Mouse (Mus musculus) liver, postnatal 0 days (tissue): Measurements from ENCODE around the gene Smpdl3b. TPM values are rescaled to one million over a fixed set of nuclear protein-coding genes. Genes with fewer than 3 reads are reported as not detected.
A peak's percentile ranks its signal among the peaks of the same experiment; 100 is the strongest.

Experiments
- ATAC-seq: fragments of 200-750 bp; cut with Nextera tagmentation; 2 replicates; pipeline ENCODE4 v1.8.0; 2017; ENCODE audit warnings: mild to moderate bottlenecking, moderate library complexity
- DNase-seq: peaks from one replicate; pipeline ENCODE4 v3.0.0-alpha.2; 2016
- H3K27ac ChIP-seq: fragments of 300-500 bp; sonication (generic); 2 replicates; pipeline ENCODE4 v1.5.1; 2014; ENCODE audit warnings: antibody characterized with exemption, moderate library complexity, mild to moderate bottlenecking, low read depth
- H3K27me3 ChIP-seq: fragments of 300-500 bp; sonication (generic); 2 replicates; pipeline ENCODE4 v1.6.1; 2014; ENCODE audit warnings: low read length, control low read depth, mixed read lengths; ENCODE audit not compliant: insufficient read depth
- H3K36me3 ChIP-seq: fragments of 300-500 bp; sonication (generic); replicated peaks from 2 replicates; pipeline ENCODE4 v1.6.1; 2014; ENCODE audit warnings: mild to moderate bottlenecking, control low read depth, low read length, moderate library complexity, mixed read lengths; ENCODE audit not compliant: insufficient read depth
- H3K4me1 ChIP-seq: fragments of 300-500 bp; sonication (generic); 2 replicates; pipeline ENCODE4 v1.6.1; 2014; ENCODE audit warnings: antibody characterized with exemption, mild to moderate bottlenecking, control low read depth; ENCODE audit not compliant: insufficient read depth
- H3K4me2 ChIP-seq: fragments of 300-500 bp; sonication (generic); 2 replicates; pipeline ENCODE4 v1.6.1; 2014; ENCODE audit warnings: low read depth, mild to moderate bottlenecking, low read length, moderate library complexity, mixed read lengths
- H3K4me3 ChIP-seq: fragments of 300-500 bp; sonication (generic); 2 replicates; pipeline ENCODE4 v1.5.1; 2014; ENCODE audit warnings: low read depth, low read length
- H3K9ac ChIP-seq: fragments of 300-500 bp; sonication (generic); replicated peaks from 2 replicates; pipeline ENCODE4 v1.6.1; 2014; ENCODE audit warnings: mild to moderate bottlenecking, moderate library complexity
- H3K9me3 ChIP-seq: fragments of 300-500 bp; sonication (generic); 2 replicates; pipeline ENCODE4 v1.6.1; 2016; ENCODE audit warnings: mild to moderate bottlenecking, control low read depth, low read length, mixed read lengths
- CTCF ChIP-seq: sonication (generic); IDR thresholded peaks from 2 replicates; pipeline ENCODE4 v1.5.1; 2016; ENCODE audit warnings: antibody characterized with exemption, low read depth
- EP300 ChIP-seq: IDR thresholded peaks from 2 replicates; pipeline ENCODE4 v1.6.1; 2016; ENCODE audit warnings: antibody characterized with exemption, low read depth, mild to moderate bottlenecking
- WGBS: fragments of 180-500 bp; shearing (Covaris S2); extraction: QIAGEN DNeasy Blood & Tissue Kit; methylation state at CpG from one replicate; pipeline ENCODE4 v1.1.7; 2014; ENCODE audit not compliant: insufficient replicate concordance; 5-methylcytosine and 5-hydroxymethylcytosine counted together
- polyA plus RNA-seq: library from polyadenylated mRNA; unstranded; fragments of >200 nt; fragmentation: Nextera tagmentation; extraction: Ambion mirVana; gene quantifications from 2 replicates; pipeline ENCODE4 v1.2.1, GENCODE M21; 2015

Smpdl3b gene
- polyA plus RNA-seq, 1 experiment from 2014 or later: 0.34 TPM

DNA sequence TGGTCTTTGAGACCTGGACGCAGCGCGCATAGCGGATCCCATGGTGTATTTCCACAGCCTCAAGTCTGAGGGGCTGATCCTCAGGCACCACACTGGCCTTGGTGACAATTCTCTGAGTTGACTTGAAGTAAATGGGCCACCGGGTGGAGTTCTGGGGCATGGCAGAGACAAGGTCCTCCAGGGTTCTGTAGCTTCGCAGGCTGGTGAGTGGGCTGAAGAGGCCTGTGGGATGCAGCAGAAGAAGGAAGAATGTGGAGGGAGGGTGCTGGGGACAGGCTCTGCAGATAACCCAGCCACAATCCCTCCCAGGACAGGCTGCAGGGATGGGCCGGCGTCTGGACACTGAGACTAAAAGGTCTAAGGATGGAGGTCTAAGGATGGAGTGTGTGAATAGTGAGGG lies 32.7 kb upstream of the Smpdl3b start:
- 84% methylated on average over 8 of the region's 8 CpGs for WGBS
- H3K9me3 ChIP-seq: no peaks in the 10 kb centered on the region
- H3K36me3 ChIP-seq: peaks cover 7% of the 10 kb centered on the region; the same call in 1 of the 2 replicates
- H3K4me1 ChIP-seq: 0 out of 2 replicates have a peak, but pooled peaks cover 2% of the 10 kb centered on the region
- DNase-seq (no peak), ATAC-seq (no peak)
- no peak for TF ChIP-seq EP300
- 0 out of 2 replicates have a peak, but pooled peaks have one; percentile 9 for TF ChIP-seq CTCF
- no peaks in the 10 kb centered on the region for H3K27me3 ChIP-seq
- H3K4me3 ChIP-seq: no peak overlapping the region
- H3K9ac ChIP-seq: no peak overlapping the region
- H3K4me2 ChIP-seq: no peak overlapping the region
- no peak overlapping the region for H3K27ac ChIP-seq

DNA sequence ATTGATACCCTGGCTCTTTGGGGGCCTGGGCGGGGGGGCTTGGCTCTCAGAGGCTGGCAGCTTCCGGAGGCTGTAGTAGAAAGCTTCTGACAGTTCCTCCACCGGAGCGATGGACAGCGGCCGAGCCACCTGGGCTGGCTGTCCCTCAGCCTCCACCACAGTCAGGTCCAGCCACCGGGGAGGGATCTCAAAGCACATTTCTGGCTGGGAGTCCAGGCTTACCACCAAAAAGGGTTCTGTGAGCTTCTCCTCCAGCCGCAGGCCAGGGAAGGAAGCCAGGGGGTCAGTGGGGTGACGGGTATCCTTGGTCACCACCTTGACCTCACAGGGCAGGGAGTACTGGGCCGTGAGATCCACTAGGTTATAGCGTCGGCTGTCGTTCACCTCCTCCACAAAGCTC lies 28.2 kb upstream of the Smpdl3b start:
- no peaks in the 10 kb centered on the region; the same call in 1 of the 2 replicates for H3K4me1 ChIP-seq
- no peak for DNase-seq
- H3K9ac ChIP-seq: no peak overlapping the region
- TF ChIP-seq CTCF (no peak), EP300 (no peak)
- no peaks in the 10 kb centered on the region for H3K9me3 ChIP-seq
- peaks cover 7% of the 10 kb centered on the region for H3K36me3 ChIP-seq
- H3K27ac ChIP-seq: no peak overlapping the region
- no peaks in the 10 kb centered on the region for H3K27me3 ChIP-seq
- no peak overlapping the region for H3K4me3 ChIP-seq
- ATAC-seq: no peak
- 89% methylated on average over 13 of the region's 13 CpGs for whole genome bisulfite sequencing
- no peak overlapping the region for H3K4me2 ChIP-seq

DNA sequence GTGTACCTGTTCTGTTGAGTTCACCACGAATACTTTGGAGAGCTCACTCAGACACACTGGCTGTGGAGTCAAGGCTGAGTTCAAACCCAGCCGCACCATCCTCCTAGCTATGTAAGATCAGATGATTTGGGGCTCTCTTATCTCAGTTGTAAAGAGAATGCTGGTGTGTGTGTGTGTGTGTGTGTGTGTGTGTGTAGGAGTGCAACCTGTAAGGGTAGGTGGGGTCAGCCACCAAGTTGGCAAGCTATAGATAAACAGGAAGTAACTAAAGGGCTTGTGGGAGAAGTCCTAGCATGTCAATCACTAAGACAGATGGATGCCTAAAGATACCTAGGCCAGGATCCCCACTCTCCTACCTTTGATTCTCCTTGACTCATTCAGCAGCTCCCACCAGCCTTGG lies 26.7 kb upstream of the Smpdl3b start:
- no peaks in the 10 kb centered on the region; the same call in 1 of the 2 replicates for H3K4me1 ChIP-seq
- no peak overlapping the region for H3K27ac ChIP-seq
- H3K9ac ChIP-seq: no peak overlapping the region
- WGBS: 60% methylated on average over 2 of the region's 2 CpGs
- H3K9me3 ChIP-seq: no peaks in the 10 kb centered on the region
- TF ChIP-seq CTCF: no peak
- no peak for TF ChIP-seq EP300
- ATAC-seq: no peak
- no peak overlapping the region for H3K4me3 ChIP-seq
- no peak overlapping the region for H3K4me2 ChIP-seq
- peaks cover 12% of the 10 kb centered on the region for H3K36me3 ChIP-seq
- DNase-seq: no peak
- no peaks in the 10 kb centered on the region for H3K27me3 ChIP-seq

DNA sequence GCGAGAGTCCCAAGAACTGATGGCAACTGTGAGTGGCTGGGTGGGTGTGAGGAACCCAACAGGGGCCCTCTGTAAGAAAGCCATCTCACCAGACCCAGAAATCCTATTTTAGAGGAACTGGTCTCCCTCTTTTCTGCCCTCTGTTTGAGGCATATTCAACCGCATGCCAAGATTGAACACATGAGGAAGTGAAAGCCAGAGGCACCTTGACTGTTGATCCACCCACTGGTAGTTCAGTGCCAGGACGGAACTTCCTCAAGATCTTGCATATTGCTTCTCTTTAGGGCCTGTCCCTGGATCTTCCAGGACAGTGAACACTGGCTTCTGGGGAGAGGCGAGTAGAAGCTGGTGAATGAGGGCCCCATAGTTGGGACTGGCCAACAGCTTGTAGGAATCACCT lies 23.2 kb upstream of the Smpdl3b start:
- H3K4me1 ChIP-seq: no peaks in the 10 kb centered on the region; the same call in 1 of the 2 replicates
- 0 out of 2 replicates have a peak, but pooled peaks have one; percentile 18 for ATAC-seq
- H3K4me3 ChIP-seq: no peak overlapping the region
- 76% methylated on average over 4 of the region's 4 CpGs for whole genome bisulfite sequencing
- H3K36me3 ChIP-seq: peaks cover 45% of the 10 kb centered on the region
- H3K27ac ChIP-seq: no peak overlapping the region
- H3K9ac ChIP-seq: no peak overlapping the region
- H3K9me3 ChIP-seq: no peaks in the 10 kb centered on the region
- no peak overlapping the region for H3K4me2 ChIP-seq
- no peak for DNase-seq
- no peaks in the 10 kb centered on the region for H3K27me3 ChIP-seq
- TF ChIP-seq CTCF (no peak; the same call in 1 of the 2 replicates), EP300 (no peak)

DNA sequence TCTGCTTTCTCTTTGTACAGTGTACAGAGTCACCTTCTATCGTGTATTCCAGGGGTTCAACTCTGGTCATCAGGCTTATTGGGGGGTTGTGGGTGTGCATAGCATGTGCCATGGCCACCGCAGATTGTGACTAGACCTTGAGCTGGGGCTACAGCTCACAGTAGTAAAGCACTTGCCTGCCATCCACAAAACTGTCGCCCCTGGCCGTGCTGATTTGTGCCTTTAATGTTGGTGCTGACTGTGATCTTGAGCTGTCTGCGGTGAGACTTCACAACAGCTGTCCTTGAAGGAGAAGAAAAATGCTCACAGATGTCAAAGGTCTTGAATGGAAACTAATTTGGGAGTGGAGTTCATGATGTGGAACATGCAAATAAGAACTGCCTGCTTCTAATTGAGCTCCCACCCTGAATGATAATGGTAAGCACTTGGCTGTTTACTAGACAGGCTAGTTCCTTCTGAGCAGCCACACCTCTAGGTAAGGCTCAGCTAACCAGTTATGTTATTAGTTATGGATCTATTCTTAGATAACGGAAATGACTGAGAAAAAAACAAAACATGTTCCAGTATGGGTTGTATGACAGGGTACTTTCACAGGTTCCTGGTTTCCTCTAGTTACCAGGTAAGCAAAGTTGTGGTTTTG lies 21.6 kb upstream of the Smpdl3b start:
- TF ChIP-seq EP300 (no peak), CTCF (no peak)
- H3K9ac ChIP-seq: no peak overlapping the region
- no peak overlapping the region for H3K4me3 ChIP-seq
- DNase-seq (no peak), ATAC-seq (no peak)
- no peaks in the 10 kb centered on the region for H3K9me3 ChIP-seq
- H3K4me2 ChIP-seq: no peak overlapping the region
- WGBS: 91% methylated on average over 6 of the region's 6 CpGs
- no peaks in the 10 kb centered on the region; the same call in 1 of the 2 replicates for H3K4me1 ChIP-seq
- H3K27ac ChIP-seq: no peak overlapping the region
- H3K36me3 ChIP-seq: peaks cover 61% of the 10 kb centered on the region
- no peaks in the 10 kb centered on the region for H3K27me3 ChIP-seq

DNA sequence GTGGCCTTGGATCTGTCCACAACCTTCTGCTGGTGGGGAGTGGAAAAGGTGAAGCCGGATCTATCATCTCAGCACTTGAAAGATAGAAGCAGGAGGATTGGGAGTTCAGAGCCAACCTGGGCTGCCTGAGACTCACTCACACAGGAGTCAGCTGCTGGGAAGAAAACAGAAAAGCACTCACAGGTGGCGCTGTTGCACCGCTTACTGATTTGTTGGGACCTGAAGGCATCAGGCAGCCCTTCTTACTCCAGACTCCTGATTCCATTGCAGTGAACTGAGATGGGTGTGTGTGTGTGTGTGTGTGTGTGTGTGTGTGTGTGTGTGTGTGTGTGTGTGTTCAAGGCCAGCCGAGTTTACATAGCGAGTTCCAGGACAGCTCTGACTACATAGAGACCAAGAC lies 19.7 kb upstream of the Smpdl3b start:
- 0 out of 2 replicates have a peak, but pooled peaks have one; percentile 19 for ATAC-seq
- TF ChIP-seq CTCF: peak; percentile 87
- no peak for TF ChIP-seq EP300
- H3K9me3 ChIP-seq: no peaks in the 10 kb centered on the region
- H3K27me3 ChIP-seq: no peaks in the 10 kb centered on the region
- no peak overlapping the region for H3K9ac ChIP-seq
- no peak overlapping the region for H3K27ac ChIP-seq
- H3K36me3 ChIP-seq: peaks cover 75% of the 10 kb centered on the region
- H3K4me3 ChIP-seq: no peak overlapping the region
- no peak overlapping the region for H3K4me2 ChIP-seq
- 82% methylated on average over 5 of the region's 5 CpGs for WGBS
- H3K4me1 ChIP-seq: no peaks in the 10 kb centered on the region
- DNase-seq: peak; percentile 84
